Mouse (Mus musculus): ENCODE data around the gene Aff1. TPM values are rescaled to one million over a fixed set of nuclear protein-coding genes. Genes with fewer than 3 reads are reported as not detected.

Aff1 gene
- polyA plus RNA-seq, 1 experiment from 2014 or later, result 2.5 TPM

GRCm38 (mm10) chr5:103786096-103786495 lies 93.9 kb downstream of the Aff1 start:
- WGBS, result 86% methylated on average over 10 of the region's 10 CpGs
- H3K36me3 ChIP-seq, result no peaks in the 10 kb centered on the region
- H3K9me3 ChIP-seq, result no peaks in the 10 kb centered on the region
- no peak overlapping the region for H3K4me2 ChIP-seq
- H3K9ac ChIP-seq, result no peak overlapping the region
- H3K27ac ChIP-seq (replicated peaks), result no peak overlapping the region
- no peak overlapping the region for H3K4me3 ChIP-seq
- no peak for ATAC-seq (ENCODE audit: low FRiP score, low read depth)
- H3K4me1 ChIP-seq (replicated peaks), result peaks cover 23% of the 10 kb centered on the region
- H3K27me3 ChIP-seq, result no peaks in the 10 kb centered on the region

GRCm38 (mm10) chr5:103788476-103788875 lies 96.3 kb downstream of the Aff1 start:
- no peak overlapping the region for H3K4me3 ChIP-seq
- peak overlapping the region; percentile 66; the same call in 1 of the 2 replicates for H3K27ac ChIP-seq (replicated peaks)
- no peak overlapping the region for H3K9ac ChIP-seq
- H3K4me2 ChIP-seq, result no peak overlapping the region
- no peaks in the 10 kb centered on the region for H3K36me3 ChIP-seq
- H3K4me1 ChIP-seq (replicated peaks), result peaks cover 19% of the 10 kb centered on the region; the same call in 1 of the 2 replicates
- ATAC-seq (ENCODE audit: low FRiP score, low read depth), result no peak
- no peaks in the 10 kb centered on the region for H3K9me3 ChIP-seq
- WGBS, result 46% methylated on average over 6 of the region's 6 CpGs
- no peaks in the 10 kb centered on the region for H3K27me3 ChIP-seq

GRCm38 (mm10) chr5:103788976-103789375 lies 96.8 kb downstream of the Aff1 start:
- Histone ChIP-seq H3K27me3 (no peaks in the 10 kb centered on the region), H3K9me3 (no peaks in the 10 kb centered on the region), H3K27ac (replicated peaks) (peak overlapping the region; percentile 66), H3K9ac (no peak overlapping the region), H3K4me2 (no peak overlapping the region), H3K36me3 (no peaks in the 10 kb centered on the region), H3K4me3 (no peak overlapping the region), H3K4me1 (replicated peaks) (peaks cover 19% of the 10 kb centered on the region; the same call in 1 of the 2 replicates)
- ATAC-seq (ENCODE audit: low FRiP score, low read depth), result no peak
- WGBS, result 47% methylated on average over 2 of the region's 2 CpGs

- H3K9me3 ChIP-seq, result no peaks in the 10 kb centered on the region
- no peaks in the 10 kb centered on the region for H3K27me3 ChIP-seq
- H3K4me3 ChIP-seq, result no peak overlapping the region
- H3K4me2 ChIP-seq, result no peak overlapping the region
- H3K36me3 ChIP-seq, result no peaks in the 10 kb centered on the region
- peaks cover 19% of the 10 kb centered on the region; the same call in 1 of the 2 replicates for H3K4me1 ChIP-seq (replicated peaks)
- WGBS, result 76% methylated on average over 9 of the region's 9 CpGs
- peak; percentile 84 for ATAC-seq (ENCODE audit: low FRiP score, low read depth)
- no peak overlapping the region for H3K9ac ChIP-seq
- H3K27ac ChIP-seq (replicated peaks), result peak overlapping the region; percentile 66
Measured at GRCm38 (mm10) chr5:103789619-103790116, 97.5 kb downstream of the Aff1 start.

GRCm38 (mm10) chr5:103791741-103792140 lies 99.6 kb downstream of the Aff1 start:
- H3K27ac ChIP-seq (replicated peaks), result no peak overlapping the region

GRCm38 (mm10) chr5:103795121-103795520 lies 102.9 kb downstream of the Aff1 start:
- no peak overlapping the region for H3K4me2 ChIP-seq
- H3K27ac ChIP-seq (replicated peaks), result no peak overlapping the region
- no peak overlapping the region for H3K9ac ChIP-seq
- no peaks in the 10 kb centered on the region for H3K9me3 ChIP-seq
- peaks cover 13% of the 10 kb centered on the region for H3K4me1 ChIP-seq (replicated peaks)
- no peaks in the 10 kb centered on the region for H3K36me3 ChIP-seq
- no peak for ATAC-seq (ENCODE audit: low FRiP score, low read depth)
- 97% methylated on average over 5 of the region's 5 CpGs for WGBS
- H3K4me3 ChIP-seq, result no peak overlapping the region
- no peaks in the 10 kb centered on the region for H3K27me3 ChIP-seq

More at GRCm38 (mm10) chr5:103791741-103792140, 99.6 kb downstream of the Aff1 start:
- H3K4me1 ChIP-seq (replicated peaks), result peaks cover 19% of the 10 kb centered on the region; the same call in 1 of the 2 replicates
- H3K4me2 ChIP-seq, result no peak overlapping the region
- no peak overlapping the region for H3K4me3 ChIP-seq
- no peak for ATAC-seq (ENCODE audit: low FRiP score, low read depth)
- no peak overlapping the region for H3K9ac ChIP-seq
- no peaks in the 10 kb centered on the region for H3K9me3 ChIP-seq
- H3K27me3 ChIP-seq, result no peaks in the 10 kb centered on the region
- no peaks in the 10 kb centered on the region for H3K36me3 ChIP-seq
- WGBS, result 85% methylated on average over 7 of the region's 7 CpGs

- no peak overlapping the region for H3K9ac ChIP-seq
Measured at GRCm38 (mm10) chr5:103796035-103796434, 103.9 kb downstream of the Aff1 start.

GRCm38 (mm10) chr5:103797774-103798173 lies 105.6 kb downstream of the Aff1 start:
- peak; percentile 61; the same call in 1 of the 2 replicates for ATAC-seq (ENCODE audit: low FRiP score, low read depth)
- Histone ChIP-seq H3K4me2 (no peak overlapping the region), H3K4me1 (replicated peaks) (peaks cover 13% of the 10 kb centered on the region), H3K9ac (no peak overlapping the region), H3K27ac (replicated peaks) (0 out of 2 replicates have a peak overlapping the region, but pooled peaks have one; percentile 27), H3K9me3 (no peaks in the 10 kb centered on the region), H3K36me3 (no peaks in the 10 kb centered on the region), H3K4me3 (no peak overlapping the region), H3K27me3 (no peaks in the 10 kb centered on the region)
- 48% methylated on average over 10 of the region's 10 CpGs for WGBS

More at GRCm38 (mm10) chr5:103796035-103796434, 103.9 kb downstream of the Aff1 start:
- no peak overlapping the region for H3K4me2 ChIP-seq
- H3K4me1 ChIP-seq (replicated peaks), result peaks cover 13% of the 10 kb centered on the region
- no peak overlapping the region for H3K4me3 ChIP-seq
- H3K9me3 ChIP-seq, result no peaks in the 10 kb centered on the region
- no peak overlapping the region for H3K27ac ChIP-seq (replicated peaks)
- WGBS, result 86% methylated on average over 3 of the region's 3 CpGs
- no peaks in the 10 kb centered on the region for H3K36me3 ChIP-seq
- no peak for ATAC-seq (ENCODE audit: low FRiP score, low read depth)
- H3K27me3 ChIP-seq, result no peaks in the 10 kb centered on the region

- 80% methylated on average over 3 of the region's 3 CpGs for WGBS
- Histone ChIP-seq H3K4me3 (no peak overlapping the region), H3K27me3 (no peaks in the 10 kb centered on the region), H3K27ac (replicated peaks) (no peak overlapping the region), H3K4me2 (no peak overlapping the region), H3K9ac (no peak overlapping the region), H3K36me3 (no peaks in the 10 kb centered on the region), H3K4me1 (replicated peaks) (peaks cover 27% of the 10 kb centered on the region), H3K9me3 (no peaks in the 10 kb centered on the region)
- ATAC-seq (ENCODE audit: low FRiP score, low read depth), result no peak
Measured at GRCm38 (mm10) chr5:103799438-103799837, 107.3 kb downstream of the Aff1 start.

GRCm38 (mm10) chr5:103800009-103800408 lies 107.8 kb downstream of the Aff1 start:
- no peak overlapping the region for H3K27ac ChIP-seq (replicated peaks)
- ATAC-seq (ENCODE audit: low FRiP score, low read depth), result no peak
- no peak overlapping the region for H3K4me3 ChIP-seq
- H3K36me3 ChIP-seq, result no peaks in the 10 kb centered on the region
- H3K9ac ChIP-seq, result no peak overlapping the region
- no peak overlapping the region for H3K4me2 ChIP-seq
- no peaks in the 10 kb centered on the region for H3K27me3 ChIP-seq
- peaks cover 27% of the 10 kb centered on the region for H3K4me1 ChIP-seq (replicated peaks)
- H3K9me3 ChIP-seq, result no peaks in the 10 kb centered on the region
- WGBS, result 64% methylated on average over 5 of the region's 5 CpGs

- Histone ChIP-seq H3K4me2 (no peak overlapping the region), H3K4me1 (replicated peaks) (peaks cover 16% of the 10 kb centered on the region), H3K9ac (no peak overlapping the region), H3K27ac (replicated peaks) (no peak overlapping the region), H3K9me3 (no peaks in the 10 kb centered on the region), H3K4me3 (no peak overlapping the region), H3K27me3 (no peaks in the 10 kb centered on the region), H3K36me3 (no peaks in the 10 kb centered on the region)
- ATAC-seq (ENCODE audit: low FRiP score, low read depth), result no peak
- WGBS, result 70% methylated on average over 5 of the region's 5 CpGs
Measured at GRCm38 (mm10) chr5:103803386-103803785, 111.2 kb downstream of the Aff1 start.

- Histone ChIP-seq H3K4me3 (no peak overlapping the region), H3K36me3 (no peaks in the 10 kb centered on the region), H3K9me3 (no peaks in the 10 kb centered on the region), H3K27ac (replicated peaks) (peak overlapping the region; percentile 45; the same call in 1 of the 2 replicates), H3K4me2 (0 out of 2 replicates have a peak overlapping the region, but pooled peaks have one; percentile 4), H3K27me3 (no peaks in the 10 kb centered on the region), H3K4me1 (replicated peaks) (peaks cover 14% of the 10 kb centered on the region), H3K9ac (no peak overlapping the region)
- WGBS, result 12% methylated on average over 8 of the region's 8 CpGs
- peak; percentile 84 for ATAC-seq (ENCODE audit: low FRiP score, low read depth)
Measured at GRCm38 (mm10) chr5:103803927-103804590, 111.9 kb downstream of the Aff1 start.
